Mouse (Mus musculus): ENCODE measurements at regions not wholly inside any gene's neighbourhood (a gene's known extent, or its start where the extent isn't known, plus 50 kb on each side); places are given as distances from the start of the nearest gene placed in this dataset.
A peak's percentile ranks its signal among the peaks of the same experiment; 100 is the strongest.

DNA sequence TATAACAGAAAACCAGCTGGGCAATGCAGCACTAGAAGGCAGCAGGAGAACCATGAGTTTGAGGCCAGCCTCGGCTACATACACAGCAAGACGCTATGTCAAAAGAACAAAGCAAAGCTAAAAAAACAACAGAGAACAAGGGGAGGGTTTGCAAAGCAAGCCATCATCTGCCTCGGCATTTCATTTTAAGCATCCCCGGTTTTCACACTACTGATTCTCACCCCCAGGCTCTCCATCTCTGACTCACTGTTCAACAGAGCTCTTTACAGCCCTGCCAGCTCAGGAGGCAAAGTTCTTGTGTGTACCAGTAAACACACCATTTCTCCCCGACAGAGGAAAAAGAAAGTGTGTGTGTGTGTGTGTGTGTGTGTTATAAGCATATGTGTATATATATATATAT is 571.6 kb upstream of the Gm10131 start:
- H3K4me2 ChIP-seq = no peak overlapping the region
- no peak overlapping the region for H3K4me3 ChIP-seq (ENCODE audit: low read depth, low read length)
- no peaks in the 10 kb centered on the region for H3K4me1 ChIP-seq (ENCODE audit: control insufficient read depth, insufficient read depth, low read length)
- no peaks in the 10 kb centered on the region for H3K36me3 ChIP-seq (ENCODE audit: control insufficient read depth, insufficient read depth, low read length)
- H3K9me3 ChIP-seq (replicated peaks; ENCODE audit: control insufficient read depth, low read length) = no peaks in the 10 kb centered on the region
- no peak overlapping the region for H3K9ac ChIP-seq (ENCODE audit: low read depth, low read length)
- 74% methylated on average over 5 of the region's 5 CpGs for WGBS (ENCODE audit: insufficient replicate concordance)
- ATAC-seq (replicated peaks; ENCODE audit: insufficient number of reproducible peaks, low FRiP score, low TSS enrichment) = no peak
- no peak overlapping the region for H3K27ac ChIP-seq (ENCODE audit: low read depth, low read length)
- H3K27me3 ChIP-seq (ENCODE audit: control insufficient read depth, insufficient read depth, low read length) = 0 out of 2 replicates have a peak, but pooled peaks cover 2% of the 10 kb centered on the region

DNA sequence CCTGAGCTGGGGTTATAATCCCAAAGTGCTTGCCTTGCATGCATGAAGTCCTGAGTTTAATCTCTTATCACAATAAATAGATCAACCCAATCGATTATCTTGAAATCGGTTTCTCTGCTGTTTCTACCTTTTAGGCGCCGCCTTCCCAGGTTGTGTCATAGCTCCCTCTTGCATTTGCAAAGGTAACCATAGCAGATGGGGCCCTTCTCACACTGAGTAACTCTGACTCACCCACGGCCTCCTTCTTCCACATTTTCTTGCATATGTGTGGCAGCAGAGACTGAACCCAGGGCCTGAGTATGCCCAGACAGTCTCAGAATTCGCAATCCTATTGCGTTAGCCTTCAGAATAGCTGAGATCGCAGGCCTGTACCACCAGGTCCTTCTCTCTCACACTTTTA is 570.7 kb upstream of the Gm10131 start:
- no peak overlapping the region for H3K9ac ChIP-seq (ENCODE audit: low read depth, low read length)
- WGBS (ENCODE audit: insufficient replicate concordance) = 82% methylated on average over 8 of the region's 8 CpGs
- no peaks in the 10 kb centered on the region for H3K36me3 ChIP-seq (ENCODE audit: control insufficient read depth, insufficient read depth, low read length)

DNA sequence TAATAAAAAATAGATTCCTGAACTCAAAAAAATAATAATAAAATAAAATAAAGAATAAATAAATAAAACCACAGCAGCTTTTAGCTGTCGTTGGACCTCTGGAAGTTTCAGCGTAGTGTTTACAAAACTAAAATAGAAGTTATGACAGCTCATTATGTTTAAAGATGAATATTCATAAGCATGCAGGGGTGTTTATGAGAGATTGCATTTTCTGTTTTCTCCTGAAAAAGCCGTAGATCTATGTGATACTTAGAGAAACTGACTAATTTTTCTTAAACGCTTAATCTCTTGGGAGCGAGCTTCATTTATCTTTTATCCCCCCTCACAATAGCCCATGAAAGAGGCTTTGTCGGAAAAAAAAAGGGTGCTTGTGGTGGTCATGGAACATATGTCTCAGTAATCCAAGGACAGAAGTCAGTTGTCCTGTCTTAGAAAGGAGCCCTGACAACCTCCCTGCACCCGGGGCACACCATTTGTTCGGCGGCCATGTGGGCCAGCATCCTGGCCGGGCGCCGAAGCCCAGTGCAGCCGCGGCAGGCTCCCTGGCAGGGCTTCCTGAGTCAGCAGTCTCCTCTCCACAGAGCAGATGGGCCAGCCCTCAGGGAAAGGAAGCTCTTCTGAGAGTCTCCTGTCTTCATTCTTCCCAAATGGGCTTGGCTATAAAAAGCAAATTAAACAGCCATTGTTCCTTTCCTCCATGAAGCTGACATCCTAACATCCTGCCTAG is 568.2 kb upstream of the Gm10131 start:
- Histone ChIP-seq H3K4me2 (peak overlapping the region; percentile 42), H3K9ac (ENCODE audit: low read depth, low read length) (no peak overlapping the region)

More for the DNA sequence above, 570.7 kb upstream of the Gm10131 start:
- Histone ChIP-seq H3K9me3 (replicated peaks; ENCODE audit: control insufficient read depth, low read length) (no peaks in the 10 kb centered on the region), H3K4me3 (ENCODE audit: low read depth, low read length) (no peak overlapping the region), H3K4me1 (ENCODE audit: control insufficient read depth, insufficient read depth, low read length) (no peaks in the 10 kb centered on the region), H3K27me3 (ENCODE audit: control insufficient read depth, insufficient read depth, low read length) (0 out of 2 replicates have a peak, but pooled peaks cover 2% of the 10 kb centered on the region), H3K4me2 (no peak overlapping the region), H3K27ac (ENCODE audit: low read depth, low read length) (no peak overlapping the region)
- no peak for ATAC-seq (replicated peaks; ENCODE audit: insufficient number of reproducible peaks, low FRiP score, low TSS enrichment)

DNA sequence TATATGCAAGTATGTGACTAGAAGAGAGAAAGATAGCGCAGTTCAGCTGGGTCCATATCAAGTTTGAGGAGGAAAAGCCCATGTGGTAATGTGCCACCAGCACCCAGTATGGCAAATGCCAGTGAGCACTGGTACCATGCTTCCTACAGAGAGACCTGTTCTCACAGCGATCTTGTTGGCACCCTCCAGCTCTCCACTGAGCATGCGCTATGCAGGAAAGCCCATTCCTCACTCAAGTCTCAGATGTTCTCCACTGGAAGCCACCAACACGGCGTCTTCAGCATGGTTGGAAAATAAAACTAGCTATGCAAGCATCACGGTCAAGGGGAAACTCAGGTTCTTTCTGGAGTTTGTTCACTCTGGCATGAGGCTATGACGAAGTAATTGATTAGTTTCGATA is 567.3 kb upstream of the Gm10131 start:
- H3K4me2 ChIP-seq = no peak overlapping the region
- no peak overlapping the region for H3K4me3 ChIP-seq (ENCODE audit: low read depth, low read length)
- ATAC-seq (replicated peaks; ENCODE audit: insufficient number of reproducible peaks, low FRiP score, low TSS enrichment) = no peak
- H3K27me3 ChIP-seq (ENCODE audit: control insufficient read depth, insufficient read depth, low read length) = 0 out of 2 replicates have a peak, but pooled peaks cover 2% of the 10 kb centered on the region
- no peak overlapping the region for H3K9ac ChIP-seq (ENCODE audit: low read depth, low read length)
- no peaks in the 10 kb centered on the region for H3K36me3 ChIP-seq (ENCODE audit: control insufficient read depth, insufficient read depth, low read length)
- H3K4me1 ChIP-seq (ENCODE audit: control insufficient read depth, insufficient read depth, low read length) = no peaks in the 10 kb centered on the region
- H3K27ac ChIP-seq (ENCODE audit: low read depth, low read length) = no peak overlapping the region
- WGBS (ENCODE audit: insufficient replicate concordance) = 90% methylated on average over 8 of the region's 8 CpGs
- no peaks in the 10 kb centered on the region for H3K9me3 ChIP-seq (replicated peaks; ENCODE audit: control insufficient read depth, low read length)

More for the DNA sequence above, 568.2 kb upstream of the Gm10131 start:
- Histone ChIP-seq H3K9me3 (replicated peaks; ENCODE audit: control insufficient read depth, low read length) (no peaks in the 10 kb centered on the region), H3K36me3 (ENCODE audit: control insufficient read depth, insufficient read depth, low read length) (no peaks in the 10 kb centered on the region), H3K27me3 (ENCODE audit: control insufficient read depth, insufficient read depth, low read length) (0 out of 2 replicates have a peak, but pooled peaks cover 2% of the 10 kb centered on the region), H3K27ac (ENCODE audit: low read depth, low read length) (no peak overlapping the region), H3K4me3 (ENCODE audit: low read depth, low read length) (no peak overlapping the region), H3K4me1 (ENCODE audit: control insufficient read depth, insufficient read depth, low read length) (no peaks in the 10 kb centered on the region)
- 29% methylated on average over 14 of the region's 14 CpGs for WGBS (ENCODE audit: insufficient replicate concordance)
- ATAC-seq (replicated peaks; ENCODE audit: insufficient number of reproducible peaks, low FRiP score, low TSS enrichment) = no peak

DNA sequence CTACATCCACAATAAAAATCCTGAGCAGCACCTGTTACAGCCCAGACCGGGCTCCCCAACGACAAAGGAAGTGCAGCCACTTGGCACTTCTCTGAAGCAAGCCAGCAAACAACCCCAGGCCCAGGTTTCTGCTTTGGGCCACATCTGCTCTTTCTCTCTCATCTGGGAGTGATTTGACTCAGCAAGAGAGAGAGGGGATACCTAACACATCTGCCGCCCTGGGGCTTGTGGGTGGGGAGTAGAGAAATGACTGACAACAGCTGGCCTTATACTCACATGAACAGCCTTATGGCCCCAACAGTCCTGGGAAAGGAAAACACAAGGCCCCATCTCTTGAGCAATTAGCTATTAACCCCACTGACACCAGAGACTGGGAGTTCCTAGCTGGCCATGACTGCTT is 560.2 kb upstream of the Gm10131 start:
- Histone ChIP-seq H3K27me3 (ENCODE audit: control insufficient read depth, insufficient read depth, low read length) (no peaks in the 10 kb centered on the region), H3K4me1 (ENCODE audit: control insufficient read depth, insufficient read depth, low read length) (0 out of 2 replicates have a peak, but pooled peaks cover 8% of the 10 kb centered on the region), H3K27ac (ENCODE audit: low read depth, low read length) (no peak overlapping the region), H3K4me2 (no peak overlapping the region), H3K9me3 (replicated peaks; ENCODE audit: control insufficient read depth, low read length) (no peaks in the 10 kb centered on the region), H3K36me3 (ENCODE audit: control insufficient read depth, insufficient read depth, low read length) (no peaks in the 10 kb centered on the region), H3K9ac (ENCODE audit: low read depth, low read length) (no peak overlapping the region), H3K4me3 (ENCODE audit: low read depth, low read length) (no peak overlapping the region)
- no peak; the same call in 1 of the 2 replicates for ATAC-seq (replicated peaks; ENCODE audit: insufficient number of reproducible peaks, low FRiP score, low TSS enrichment)
- 4% methylated on average over 3 of the region's 3 CpGs for WGBS (ENCODE audit: insufficient replicate concordance)

DNA sequence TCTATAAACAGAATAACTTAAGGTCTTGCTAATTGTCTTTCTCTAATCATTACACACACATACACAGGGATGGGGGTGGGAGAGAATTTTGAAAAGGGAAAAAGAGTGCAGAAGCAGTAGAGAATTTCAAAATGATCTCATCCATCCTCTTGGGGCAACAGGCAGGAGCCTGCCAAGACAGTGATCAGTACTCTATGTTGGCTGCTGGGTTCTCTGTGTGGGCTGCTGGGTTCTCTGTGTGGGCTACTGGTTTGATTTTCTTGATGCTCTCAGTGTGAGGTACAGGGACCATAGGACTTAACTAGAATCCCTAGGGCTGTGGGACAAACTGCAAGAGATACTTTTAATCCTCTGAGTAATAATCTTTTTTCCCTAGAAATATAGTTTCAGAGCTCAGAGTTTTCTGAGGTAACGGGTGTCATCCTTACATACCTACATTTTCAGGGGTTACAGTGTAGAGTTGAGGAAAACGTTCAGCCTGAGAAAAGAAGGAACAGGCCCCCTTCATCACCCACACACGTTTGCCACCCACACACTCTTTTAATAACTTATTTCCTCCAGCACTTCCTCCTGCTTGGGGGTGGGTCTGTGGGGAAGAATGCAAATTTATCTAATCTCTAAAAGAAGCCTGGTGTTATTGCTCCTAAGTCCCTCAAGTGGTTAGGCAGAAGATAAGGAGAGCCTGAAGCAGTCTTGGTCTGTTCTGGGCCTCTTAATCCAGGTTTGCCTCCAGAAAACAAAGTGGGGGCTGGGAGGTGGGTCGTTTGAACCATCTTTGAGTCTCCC is 559.6 kb upstream of the Gm10131 start:
- no peak overlapping the region for H3K9ac ChIP-seq (ENCODE audit: low read depth, low read length)
- no peaks in the 10 kb centered on the region for H3K27me3 ChIP-seq (ENCODE audit: control insufficient read depth, insufficient read depth, low read length)
- no peak overlapping the region for H3K4me3 ChIP-seq (ENCODE audit: low read depth, low read length)
- no peaks in the 10 kb centered on the region for H3K9me3 ChIP-seq (replicated peaks; ENCODE audit: control insufficient read depth, low read length)
- WGBS (ENCODE audit: insufficient replicate concordance) = 15% methylated on average over 4 of the region's 4 CpGs
- H3K4me2 ChIP-seq = no peak overlapping the region
- ATAC-seq (replicated peaks; ENCODE audit: insufficient number of reproducible peaks, low FRiP score, low TSS enrichment) = no peak
- H3K36me3 ChIP-seq (ENCODE audit: control insufficient read depth, insufficient read depth, low read length) = no peaks in the 10 kb centered on the region
- no peak overlapping the region for H3K27ac ChIP-seq (ENCODE audit: low read depth, low read length)
- 0 out of 2 replicates have a peak, but pooled peaks cover 8% of the 10 kb centered on the region for H3K4me1 ChIP-seq (ENCODE audit: control insufficient read depth, insufficient read depth, low read length)

DNA sequence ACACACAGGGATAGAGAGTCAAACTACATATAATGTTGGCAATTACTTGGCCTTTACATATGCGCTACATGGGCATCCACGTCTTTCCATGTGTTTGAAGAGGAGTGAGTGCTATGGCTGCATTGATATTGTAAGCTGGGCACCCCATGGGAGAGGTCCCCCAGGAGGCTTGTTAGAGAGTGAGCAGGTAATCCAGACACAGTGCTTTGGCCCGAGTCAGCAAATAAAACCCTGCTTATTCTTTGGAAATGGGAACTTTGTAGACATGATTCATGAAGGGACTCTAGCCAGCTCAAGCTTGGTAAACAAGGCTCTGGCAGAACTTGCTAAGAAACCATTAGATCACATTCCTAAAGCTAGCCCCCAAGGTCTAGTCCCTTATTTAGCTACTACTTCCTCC is 557.6 kb upstream of the Gm10131 start:
- H3K4me1 ChIP-seq (ENCODE audit: control insufficient read depth, insufficient read depth, low read length) = 0 out of 2 replicates have a peak, but pooled peaks cover 8% of the 10 kb centered on the region
- WGBS (ENCODE audit: insufficient replicate concordance) = 85% methylated on average over 3 of the region's 3 CpGs

DNA sequence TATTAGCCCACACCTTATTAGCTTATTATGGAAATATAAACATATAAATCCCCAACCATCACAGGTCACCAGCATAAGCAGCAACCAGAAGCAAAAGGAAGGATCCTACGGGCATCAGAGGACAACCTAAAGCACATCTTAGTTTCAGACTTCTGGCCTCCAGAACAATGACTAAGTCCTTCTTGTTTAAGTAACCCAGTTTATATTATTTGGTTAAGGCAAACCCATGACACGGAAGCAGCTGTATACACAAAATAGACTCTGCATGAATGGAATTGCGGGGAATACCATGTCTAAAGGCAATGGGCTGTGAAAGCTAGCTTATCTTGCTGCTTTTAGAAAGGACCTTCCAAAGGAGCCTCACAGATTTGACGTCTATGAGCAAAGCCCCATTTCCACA is 552.9 kb upstream of the Gm10131 start:
- no peaks in the 10 kb centered on the region for H3K9me3 ChIP-seq (replicated peaks; ENCODE audit: control insufficient read depth, low read length)
- H3K36me3 ChIP-seq (ENCODE audit: control insufficient read depth, insufficient read depth, low read length) = no peaks in the 10 kb centered on the region
- no peak overlapping the region for H3K9ac ChIP-seq (ENCODE audit: low read depth, low read length)
- H3K4me2 ChIP-seq = no peak overlapping the region
- H3K4me1 ChIP-seq (ENCODE audit: control insufficient read depth, insufficient read depth, low read length) = no peaks in the 10 kb centered on the region
- 80% methylated on average over 4 of the region's 4 CpGs for WGBS (ENCODE audit: insufficient replicate concordance)
- no peaks in the 10 kb centered on the region for H3K27me3 ChIP-seq (ENCODE audit: control insufficient read depth, insufficient read depth, low read length)
- H3K27ac ChIP-seq (ENCODE audit: low read depth, low read length) = no peak overlapping the region
- no peak for ATAC-seq (replicated peaks; ENCODE audit: insufficient number of reproducible peaks, low FRiP score, low TSS enrichment)
- no peak overlapping the region for H3K4me3 ChIP-seq (ENCODE audit: low read depth, low read length)

More for the DNA sequence above, 557.6 kb upstream of the Gm10131 start:
- H3K27ac ChIP-seq (ENCODE audit: low read depth, low read length) = no peak overlapping the region
- H3K27me3 ChIP-seq (ENCODE audit: control insufficient read depth, insufficient read depth, low read length) = no peaks in the 10 kb centered on the region
- no peak overlapping the region for H3K9ac ChIP-seq (ENCODE audit: low read depth, low read length)
- H3K4me2 ChIP-seq = no peak overlapping the region
- no peaks in the 10 kb centered on the region for H3K36me3 ChIP-seq (ENCODE audit: control insufficient read depth, insufficient read depth, low read length)
- no peak overlapping the region for H3K4me3 ChIP-seq (ENCODE audit: low read depth, low read length)
- no peak for ATAC-seq (replicated peaks; ENCODE audit: insufficient number of reproducible peaks, low FRiP score, low TSS enrichment)
- H3K9me3 ChIP-seq (replicated peaks; ENCODE audit: control insufficient read depth, low read length) = no peaks in the 10 kb centered on the region

Data from heart, embryonic 11.5 days (tissue).